Mouse (Mus musculus) cerebellum, adult 2 months (tissue): Measurements from ENCODE around the gene Gmds.

ENCODE experiments used
- CTCF ChIP-seq: fragments of 200-500 bp; IDR thresholded peaks from 2 replicates; pipeline ENCODE4 v1.5.1; 2011; ENCODE audit warnings: low read depth, mild to moderate bottlenecking, control low read depth, low read length, moderate library complexity, borderline replicate concordance; ENCODE audit not compliant: insufficient read depth
- POLR2A ChIP-seq: fragments of 200-500 bp; IDR thresholded peaks from 2 replicates; pipeline ENCODE4 v1.6.1; 2011; ENCODE audit warnings: low read length, control low read depth, borderline replicate concordance; ENCODE audit not compliant: insufficient read depth

GRCm38 (mm10) chr13:31775762-31776161, 562.8 kb downstream of the Gmds start:
- TF ChIP-seq POLR2A = no peak
- no peak for TF ChIP-seq CTCF
